Mouse (Mus musculus) forebrain, embryonic 11.5 days (tissue): Measurements from ENCODE around the gene Gm20388. TPM values are rescaled to one million over a fixed set of nuclear protein-coding genes. Genes with fewer than 3 reads are reported as not detected.
A peak's percentile ranks its signal among the peaks of the same experiment; 100 is the strongest.

Experiments
- ATAC-seq: fragments of 200-750 bp; cut with Nextera tagmentation; replicated peaks from 2 replicates; pipeline ENCODE4 v1.8.0; 2017; ENCODE audit warnings: moderate TSS enrichment; ENCODE audit not compliant: low FRiP score
- DNase-seq: peaks from one replicate; pipeline ENCODE4 v3.0.0-alpha.2; 2017; ENCODE audit warnings: low spot score
- H3K27ac ChIP-seq: fragments of 300-500 bp; sonication (generic); 2 replicates; pipeline ENCODE4 v1.5.1; 2014; ENCODE audit warnings: low read depth, low read length
- H3K27me3 ChIP-seq: fragments of 300-500 bp; sonication (generic); 2 replicates; pipeline ENCODE4 v1.6.1; 2014; ENCODE audit warnings: mild to moderate bottlenecking, low read length, mixed read lengths; ENCODE audit not compliant: control insufficient read depth, insufficient read depth
- H3K36me3 ChIP-seq: fragments of 300-500 bp; sonication (generic); 2 replicates; pipeline ENCODE4 v1.6.1; 2014; ENCODE audit warnings: mild to moderate bottlenecking, low read length, moderate library complexity, mixed read lengths; ENCODE audit not compliant: control insufficient read depth, insufficient read depth
- H3K4me1 ChIP-seq: fragments of 300-500 bp; sonication (generic); replicated peaks from 2 replicates; pipeline ENCODE4 v1.6.1; 2014; ENCODE audit warnings: low read length, mixed read lengths; ENCODE audit not compliant: control insufficient read depth, insufficient read depth
- H3K4me2 ChIP-seq: fragments of 300-500 bp; sonication (generic); 2 replicates; pipeline ENCODE4 v1.6.1; 2014; ENCODE audit warnings: low read depth, mild to moderate bottlenecking, low read length, moderate library complexity, mixed read lengths; ENCODE audit not compliant: severe bottlenecking
- H3K4me3 ChIP-seq: fragments of 300-500 bp; sonication (generic); 2 replicates; pipeline ENCODE4 v1.5.1; 2014; ENCODE audit warnings: low read depth, low read length
- H3K9ac ChIP-seq: fragments of 300-500 bp; sonication (generic); 2 replicates; pipeline ENCODE4 v1.6.1; 2014; ENCODE audit warnings: low read length
- H3K9me3 ChIP-seq: fragments of 300-500 bp; sonication (generic); 2 replicates; pipeline ENCODE4 v1.6.1; 2016; ENCODE audit warnings: low read length, mixed read lengths; ENCODE audit not compliant: control insufficient read depth
- WGBS: fragments of 180-500 bp; shearing (Covaris S2); extraction: QIAGEN DNeasy Blood & Tissue Kit; methylation state at CpG from one replicate; pipeline ENCODE4 v1.1.7; 2014; 5-methylcytosine and 5-hydroxymethylcytosine counted together
- polyA plus RNA-seq: library from polyadenylated mRNA; unstranded; fragments of >200 nt; fragmentation: Nextera tagmentation; extraction: Ambion mirVana; gene quantifications from 2 replicates; pipeline ENCODE4 v1.2.1, GENCODE M21; 2014

The Gm20388 gene
- polyA plus RNA-seq, 1 experiment from 2014 or later, result not detected

- no peak for ATAC-seq
- Histone ChIP-seq H3K36me3 (no peaks in the 10 kb centered on the region), H3K27ac (no peak overlapping the region)
These were observed 2749.4 kb downstream of the Gm20388 start for GRCm38 (mm10) chr8:122660022-122660421.

GRCm38 (mm10) chr8:122661138-122661537 lies 2750.5 kb downstream of the Gm20388 start:
- no peaks in the 10 kb centered on the region for H3K36me3 ChIP-seq
- H3K27ac ChIP-seq, result no peak overlapping the region
- no peaks in the 10 kb centered on the region; the same call in 1 of the 2 replicates for H3K27me3 ChIP-seq
- WGBS, result 50% methylated on average over 7 of the region's 7 CpGs
- no peak for ATAC-seq
- peak; percentile 73 for DNase-seq
- no peak overlapping the region for H3K9ac ChIP-seq
- H3K4me1 ChIP-seq, result no peaks in the 10 kb centered on the region; the same call in 1 of the 2 replicates
- H3K4me3 ChIP-seq, result no peak overlapping the region
- no peak overlapping the region for H3K4me2 ChIP-seq
- H3K9me3 ChIP-seq, result no peaks in the 10 kb centered on the region

More at GRCm38 (mm10) chr8:122660022-122660421, 2749.4 kb downstream of the Gm20388 start:
- 67% methylated on average over 2 of the region's 2 CpGs for WGBS
- Histone ChIP-seq H3K4me1 (no peaks in the 10 kb centered on the region), H3K9ac (no peak overlapping the region), H3K4me3 (no peak overlapping the region), H3K27me3 (no peaks in the 10 kb centered on the region; the same call in 1 of the 2 replicates), H3K4me2 (no peak overlapping the region), H3K9me3 (no peaks in the 10 kb centered on the region)
- no peak for DNase-seq

- Histone ChIP-seq H3K4me3 (no peak overlapping the region), H3K4me2 (no peak overlapping the region), H3K4me1 (no peaks in the 10 kb centered on the region; the same call in 1 of the 2 replicates), H3K9me3 (no peaks in the 10 kb centered on the region), H3K27ac (no peak overlapping the region), H3K36me3 (no peaks in the 10 kb centered on the region), H3K27me3 (no peaks in the 10 kb centered on the region; the same call in 1 of the 2 replicates), H3K9ac (no peak overlapping the region)
- WGBS, result 83% methylated on average over 2 of the region's 2 CpGs
- no peak for DNase-seq
- no peak for ATAC-seq
These were observed 2751.3 kb downstream of the Gm20388 start for GRCm38 (mm10) chr8:122661894-122662293.

- H3K4me1 ChIP-seq, result no peaks in the 10 kb centered on the region; the same call in 1 of the 2 replicates
- 83% methylated on average over 3 of the region's 3 CpGs for WGBS
- no peak overlapping the region for H3K4me3 ChIP-seq
- DNase-seq (no peak), ATAC-seq (no peak)
- no peak overlapping the region for H3K4me2 ChIP-seq
- no peak overlapping the region for H3K27ac ChIP-seq
- no peaks in the 10 kb centered on the region for H3K36me3 ChIP-seq
- H3K27me3 ChIP-seq, result no peaks in the 10 kb centered on the region; the same call in 1 of the 2 replicates
- H3K9me3 ChIP-seq, result no peaks in the 10 kb centered on the region
- no peak overlapping the region for H3K9ac ChIP-seq
These were observed 2752.5 kb downstream of the Gm20388 start for GRCm38 (mm10) chr8:122663106-122663505.

GRCm38 (mm10) chr8:122663670-122664069 lies 2753.0 kb downstream of the Gm20388 start:
- H3K27ac ChIP-seq, result no peak overlapping the region
- H3K4me1 ChIP-seq, result no peaks in the 10 kb centered on the region; the same call in 1 of the 2 replicates
- ATAC-seq, result no peak
- no peak overlapping the region for H3K4me3 ChIP-seq
- H3K36me3 ChIP-seq, result no peaks in the 10 kb centered on the region
- DNase-seq, result no peak
- no peak overlapping the region for H3K4me2 ChIP-seq
- H3K9me3 ChIP-seq, result no peaks in the 10 kb centered on the region
- H3K9ac ChIP-seq, result no peak overlapping the region
- WGBS, result 86% methylated on average over 5 of the region's 5 CpGs
- H3K27me3 ChIP-seq, result no peaks in the 10 kb centered on the region; the same call in 1 of the 2 replicates

GRCm38 (mm10) chr8:122665221-122665620 lies 2754.6 kb downstream of the Gm20388 start:
- Histone ChIP-seq H3K27ac (no peak overlapping the region), H3K4me1 (no peaks in the 10 kb centered on the region; the same call in 1 of the 2 replicates), H3K9me3 (no peaks in the 10 kb centered on the region), H3K9ac (no peak overlapping the region), H3K36me3 (no peaks in the 10 kb centered on the region), H3K4me2 (no peak overlapping the region), H3K27me3 (peaks cover 3% of the 10 kb centered on the region; the same call in 1 of the 2 replicates), H3K4me3 (no peak overlapping the region)
- ATAC-seq (no peak), DNase-seq (no peak)
- 66% methylated on average over 8 of the region's 8 CpGs for WGBS

DNA sequence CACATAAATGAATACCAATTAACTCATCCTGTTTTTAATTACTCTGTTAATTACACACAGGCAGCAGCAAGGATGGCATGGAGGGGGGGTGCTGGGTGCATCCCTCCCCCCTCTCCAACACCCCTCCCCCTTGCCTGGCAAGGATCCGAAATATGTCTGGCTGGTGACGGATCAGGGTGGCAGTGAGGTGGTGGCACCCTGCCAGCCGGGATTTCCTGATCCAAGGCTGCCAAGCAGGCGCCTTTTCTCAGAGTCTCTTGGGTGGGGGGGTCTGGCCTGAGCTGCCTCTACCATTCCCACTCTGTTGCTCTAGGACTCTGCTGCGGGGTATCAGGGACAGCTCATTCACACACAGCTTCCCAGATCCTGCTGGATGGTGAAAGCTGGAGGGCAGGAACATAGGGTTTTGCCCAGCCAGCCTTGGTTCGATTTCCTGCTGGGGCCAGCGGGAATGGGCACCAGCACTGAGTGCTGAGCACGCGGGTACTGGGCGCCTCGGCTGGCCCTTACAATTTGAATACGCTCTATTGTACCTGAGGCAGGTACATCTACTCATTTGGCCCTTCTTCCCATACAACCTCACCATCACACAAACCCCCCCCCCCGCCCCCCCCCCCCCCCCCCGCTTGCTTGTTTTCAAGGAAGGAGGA lies 2755.2 kb downstream of the Gm20388 start:
- DNase-seq (no peak), ATAC-seq (no peak)
- 83% methylated on average over 12 of the region's 14 CpGs for WGBS
- H3K36me3 ChIP-seq, result no peaks in the 10 kb centered on the region
- H3K27me3 ChIP-seq, result peaks cover 3% of the 10 kb centered on the region; the same call in 1 of the 2 replicates
- no peaks in the 10 kb centered on the region for H3K9me3 ChIP-seq
- H3K27ac ChIP-seq, result no peak overlapping the region
- H3K9ac ChIP-seq, result no peak overlapping the region
- H3K4me3 ChIP-seq, result no peak overlapping the region
- no peak overlapping the region for H3K4me2 ChIP-seq
- H3K4me1 ChIP-seq, result no peaks in the 10 kb centered on the region; the same call in 1 of the 2 replicates

- DNase-seq (no peak), ATAC-seq (no peak)
- Histone ChIP-seq H3K27ac (no peak overlapping the region), H3K36me3 (no peaks in the 10 kb centered on the region), H3K27me3 (peaks cover 5% of the 10 kb centered on the region; the same call in 1 of the 2 replicates), H3K4me3 (no peak overlapping the region), H3K4me1 (no peaks in the 10 kb centered on the region; the same call in 1 of the 2 replicates), H3K4me2 (no peak overlapping the region), H3K9ac (no peak overlapping the region), H3K9me3 (no peaks in the 10 kb centered on the region)
- WGBS, result 75% methylated on average over 9 of the region's 9 CpGs
These were observed 2755.7 kb downstream of the Gm20388 start for GRCm38 (mm10) chr8:122666338-122666764.
